Mouse (Mus musculus): Measurements from ENCODE around the gene Nmnat2.
A peak's percentile ranks its signal among the peaks of the same experiment; 100 is the strongest.

Gene Nmnat2

GRCm38 (mm10) chr1:153125287-153126275, 170.8 kb downstream of the Nmnat2 start:
- DNase-seq (ENCODE audit: low spot score), result no peak

GRCm38 (mm10) chr1:153126491-153127381, 171.9 kb downstream of the Nmnat2 start:
- no peak for DNase-seq (ENCODE audit: low spot score)

GRCm38 (mm10) chr1:153127622-153128021, 172.8 kb downstream of the Nmnat2 start:
- no peak for DNase-seq (ENCODE audit: low spot score)

- no peak for DNase-seq (ENCODE audit: low spot score)
These were observed 174.0 kb downstream of the Nmnat2 start for GRCm38 (mm10) chr1:153128780-153129179.

GRCm38 (mm10) chr1:153129992-153130713, 175.4 kb downstream of the Nmnat2 start:
- DNase-seq (ENCODE audit: low spot score), result no peak

- no peak for DNase-seq (ENCODE audit: low spot score)
These were observed 179.3 kb downstream of the Nmnat2 start for GRCm38 (mm10) chr1:153133865-153134781.

GRCm38 (mm10) chr1:153136647-153137046, 181.9 kb downstream of the Nmnat2 start:
- no peak for DNase-seq (ENCODE audit: low spot score)

- no peak for DNase-seq (ENCODE audit: low spot score)
These were observed 183.7 kb downstream of the Nmnat2 start for GRCm38 (mm10) chr1:153138486-153138885.

GRCm38 (mm10) chr1:153139635-153140034, 184.8 kb downstream of the Nmnat2 start:
- DNase-seq (ENCODE audit: low spot score), result no peak

GRCm38 (mm10) chr1:153140265-153140664, 185.5 kb downstream of the Nmnat2 start:
- no peak for DNase-seq (ENCODE audit: low spot score)

- no peak for DNase-seq (ENCODE audit: low spot score)
These were observed 186.0 kb downstream of the Nmnat2 start for GRCm38 (mm10) chr1:153140747-153141228.

- DNase-seq (ENCODE audit: low spot score), result no peak
These were observed 189.2 kb downstream of the Nmnat2 start for GRCm38 (mm10) chr1:153144021-153144420.

- DNase-seq (ENCODE audit: low spot score), result no peak
These were observed 191.0 kb downstream of the Nmnat2 start for GRCm38 (mm10) chr1:153145791-153146190.

- no peak for DNase-seq (ENCODE audit: low spot score)
These were observed 197.8 kb downstream of the Nmnat2 start for GRCm38 (mm10) chr1:153152594-153152993.

- peak; percentile 25 for DNase-seq (ENCODE audit: low spot score)
These were observed 198.9 kb downstream of the Nmnat2 start for GRCm38 (mm10) chr1:153153619-153154137.

GRCm38 (mm10) chr1:153155364-153155763, 200.6 kb downstream of the Nmnat2 start:
- DNase-seq (ENCODE audit: low spot score), result no peak

- DNase-seq (ENCODE audit: low spot score), result no peak
These were observed 202.3 kb downstream of the Nmnat2 start for GRCm38 (mm10) chr1:153157021-153157623.

GRCm38 (mm10) chr1:153159137-153159536, 204.3 kb downstream of the Nmnat2 start:
- DNase-seq (ENCODE audit: low spot score), result no peak

GRCm38 (mm10) chr1:153163831-153164230, 209.0 kb downstream of the Nmnat2 start:
- no peak for DNase-seq (ENCODE audit: low spot score)

GRCm38 (mm10) chr1:153168293-153168692, 213.5 kb downstream of the Nmnat2 start:
- no peak for DNase-seq (ENCODE audit: low spot score)

Data from retina, embryonic 14.5 days (tissue).